Mouse (Mus musculus): ENCODE results near the gene Atg9b.
A peak's percentile ranks its signal among the peaks of the same experiment; 100 is the strongest.

Gene Atg9b

DNA sequence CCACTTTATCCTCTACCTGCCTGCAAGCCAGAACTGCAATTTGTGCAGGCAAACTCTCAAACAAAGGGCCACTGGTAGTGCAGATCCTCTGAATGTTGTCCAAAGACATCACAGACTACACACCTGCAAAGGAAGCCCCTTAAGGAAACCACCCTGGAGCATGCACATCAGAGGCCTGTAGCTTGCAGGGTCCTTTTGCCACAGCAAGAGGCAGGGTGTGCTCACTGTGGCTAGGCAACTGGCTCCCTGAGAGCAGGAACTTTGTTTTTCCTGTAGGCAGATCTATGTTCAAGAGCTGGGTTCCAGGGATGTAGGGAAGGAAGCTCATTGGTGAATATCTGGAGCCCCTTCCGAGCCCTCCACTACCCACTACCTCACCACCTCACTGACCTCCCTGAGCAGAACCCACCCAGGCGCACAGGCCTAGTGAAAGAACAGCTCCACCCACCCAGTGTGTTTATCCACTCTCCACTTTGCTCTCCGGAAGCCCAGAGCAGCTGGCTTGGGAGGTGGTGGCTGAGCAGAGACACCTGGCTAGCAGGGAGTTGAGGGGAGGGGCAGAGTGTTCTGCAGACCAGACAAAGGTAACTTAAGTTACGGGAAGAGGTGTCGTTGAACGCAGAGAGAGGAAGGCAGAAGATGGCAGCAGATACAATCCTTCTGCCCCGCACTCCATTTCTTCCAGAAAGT, 44.6 kb downstream of the Atg9b start:
- no peak for DNase-seq

DNA sequence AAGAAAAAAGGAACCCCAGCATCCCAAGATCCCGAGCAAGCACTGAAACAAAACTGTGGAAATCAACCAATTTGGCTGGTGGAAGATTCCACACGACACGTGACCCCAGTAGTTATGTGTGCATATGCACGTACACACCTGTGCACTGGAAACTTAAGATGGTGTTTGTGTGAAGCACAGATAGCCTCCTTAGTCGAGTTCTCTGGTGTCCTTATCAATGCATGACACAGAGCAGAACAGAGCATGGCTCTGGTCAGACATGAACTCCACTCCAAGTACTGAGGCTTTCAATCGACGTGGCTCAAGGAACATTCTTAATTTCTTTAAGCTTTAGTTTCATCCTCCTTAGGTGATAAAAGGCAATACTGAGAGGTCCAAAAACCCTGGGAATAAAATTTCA, 45.6 kb downstream of the Atg9b start:
- no peak for DNase-seq

DNA sequence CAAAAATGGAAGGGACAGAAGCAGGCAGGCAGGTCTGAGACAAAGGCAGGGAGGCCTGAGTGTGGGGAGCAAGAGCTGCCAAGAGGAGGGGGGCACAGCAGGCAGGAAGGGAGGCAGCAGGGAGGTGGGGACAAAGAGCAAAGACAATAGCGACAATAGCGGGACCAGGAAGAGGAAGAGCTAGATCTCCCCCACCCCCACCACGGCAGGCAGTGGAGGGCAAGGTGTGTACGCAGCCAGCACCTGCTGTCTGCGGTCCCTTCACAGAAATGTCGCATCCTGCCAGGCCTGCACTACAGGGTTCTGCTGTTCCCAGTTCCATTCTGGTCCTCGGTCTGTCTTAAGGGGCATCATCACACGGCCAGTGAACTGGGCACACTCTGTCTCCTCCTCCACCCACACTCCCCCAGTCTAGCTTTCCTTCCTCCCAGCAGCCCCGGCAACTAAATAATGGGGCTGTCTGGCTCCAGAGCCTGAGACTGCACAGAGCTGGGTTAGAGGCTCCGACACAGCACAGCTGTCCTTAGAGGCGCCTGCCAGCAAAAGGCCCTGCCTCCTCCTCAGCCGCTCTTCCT, 47.4 kb downstream of the Atg9b start:
- DNase-seq: peak; percentile 29 to 34

DNA sequence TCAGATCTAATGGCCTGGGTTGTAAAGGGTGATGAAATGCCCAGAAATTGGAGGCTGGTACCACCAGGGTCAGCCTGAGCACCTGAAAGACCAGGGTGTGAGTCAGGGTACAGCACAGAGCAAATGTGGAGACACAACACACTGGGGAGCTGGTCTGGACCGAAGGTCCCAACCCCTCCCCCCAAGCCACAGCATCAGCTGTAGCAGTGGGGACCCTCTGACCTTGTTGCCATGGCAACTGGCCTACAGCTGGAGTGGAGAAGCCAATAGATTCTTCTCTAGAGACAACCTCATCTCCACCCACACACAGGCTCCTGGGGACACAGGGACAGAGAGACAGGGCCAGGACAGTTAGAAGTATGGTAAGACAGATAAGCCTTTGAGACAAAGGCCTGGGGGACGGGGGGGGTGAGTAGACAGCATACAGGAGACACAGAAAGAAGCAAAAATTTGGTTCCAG, 47.9 kb downstream of the Atg9b start:
- DNase-seq: no peak

DNA sequence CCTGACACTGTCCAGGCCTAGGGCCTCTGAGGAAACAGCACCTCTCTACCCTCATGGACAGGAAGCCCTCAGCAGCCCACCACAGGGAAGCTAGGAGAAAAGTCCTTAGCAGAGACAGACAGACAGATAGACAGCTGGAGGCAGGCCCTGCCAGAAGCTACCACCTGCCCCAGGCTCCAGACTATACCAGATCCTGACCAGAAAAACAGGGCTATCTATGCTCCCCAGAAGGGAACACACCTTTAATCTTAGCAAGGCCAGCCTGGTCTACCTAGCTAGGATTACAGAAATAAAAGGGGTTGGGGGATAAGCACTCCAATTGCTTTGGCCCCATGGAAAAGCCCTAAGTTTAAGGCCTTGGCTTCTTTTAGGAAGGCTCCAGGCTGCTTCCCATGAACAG, 48.6 kb downstream of the Atg9b start:
- DNase-seq: no peak

DNA sequence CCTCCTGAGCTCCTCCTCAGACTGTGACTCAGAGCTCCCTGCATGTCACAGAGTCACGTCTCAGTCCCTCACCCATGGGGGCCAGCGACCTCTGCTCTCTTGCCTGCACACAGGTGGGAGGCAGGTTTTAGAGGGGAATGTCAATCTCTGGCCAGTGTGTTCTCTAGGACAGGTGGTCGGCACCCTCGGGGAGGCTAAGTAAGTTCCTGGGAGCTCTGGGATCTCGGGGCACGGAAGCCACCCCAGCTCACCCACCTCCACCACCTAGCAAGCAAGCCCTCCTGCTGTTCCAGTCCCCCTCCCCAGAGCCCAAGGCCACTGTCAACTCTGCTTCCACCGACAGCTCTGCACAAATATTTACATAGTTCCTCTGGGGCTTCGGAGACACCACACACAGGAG, 49.0 kb downstream of the Atg9b start:
- no peak for DNase-seq

DNA sequence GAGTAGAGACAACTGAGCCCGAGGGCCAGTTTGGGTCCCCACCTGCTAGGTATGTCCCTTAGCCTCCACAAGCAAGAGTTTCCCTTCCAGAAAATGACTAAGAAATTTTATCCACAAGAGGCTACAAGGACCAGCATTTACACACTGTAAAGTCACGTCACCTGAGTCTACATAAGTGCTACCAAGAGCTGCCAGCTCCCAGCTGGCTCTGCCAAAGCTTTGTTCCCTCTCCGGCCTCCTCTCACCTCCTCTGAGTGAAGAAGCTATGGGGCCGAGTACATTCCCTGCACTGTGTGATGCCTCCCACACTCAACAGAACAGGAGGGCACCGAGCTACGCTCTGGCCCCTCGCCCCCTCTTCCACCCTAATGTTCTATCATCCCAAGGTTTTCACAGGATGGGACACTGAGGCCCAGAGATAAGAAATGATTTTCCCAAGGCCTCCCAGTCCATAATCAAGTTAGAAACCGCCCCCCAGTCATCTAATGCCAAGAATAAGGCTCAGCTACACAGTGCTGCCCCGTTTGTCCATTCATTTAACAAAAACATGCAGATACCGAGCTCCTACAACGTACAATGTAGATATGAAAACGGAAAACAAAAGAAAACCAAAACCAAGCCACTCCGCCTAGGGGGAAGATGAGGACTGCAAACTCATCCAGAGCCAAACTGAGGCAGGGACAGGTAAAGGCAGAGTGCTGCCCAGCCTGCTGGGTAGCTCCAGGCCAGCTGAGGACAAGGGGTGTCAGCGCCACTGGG, 49.6 kb downstream of the Atg9b start:
- no peak for DNase-seq

DNA sequence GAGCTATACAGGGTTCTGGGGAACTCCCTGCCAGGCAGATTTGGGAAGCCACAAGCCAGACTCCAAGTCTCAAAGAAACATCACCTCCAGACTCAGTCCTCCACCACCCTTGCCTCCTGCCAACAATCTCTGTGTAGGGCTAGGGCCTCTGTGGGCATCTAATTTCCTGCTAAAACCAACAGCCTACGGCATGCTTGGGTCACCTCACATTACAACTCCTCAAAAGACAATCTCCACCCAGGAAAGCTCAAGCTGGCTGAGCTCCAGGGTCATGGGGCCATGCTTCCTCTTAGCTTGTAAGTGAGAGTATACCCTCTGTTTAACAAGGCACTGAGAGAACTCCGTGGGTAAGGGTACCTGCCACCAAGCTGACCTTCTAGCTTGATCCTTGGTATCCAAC, 54.1 kb downstream of the Atg9b start:
- peak in 1 of 2 experiments; percentile 29 for DNase-seq

DNA sequence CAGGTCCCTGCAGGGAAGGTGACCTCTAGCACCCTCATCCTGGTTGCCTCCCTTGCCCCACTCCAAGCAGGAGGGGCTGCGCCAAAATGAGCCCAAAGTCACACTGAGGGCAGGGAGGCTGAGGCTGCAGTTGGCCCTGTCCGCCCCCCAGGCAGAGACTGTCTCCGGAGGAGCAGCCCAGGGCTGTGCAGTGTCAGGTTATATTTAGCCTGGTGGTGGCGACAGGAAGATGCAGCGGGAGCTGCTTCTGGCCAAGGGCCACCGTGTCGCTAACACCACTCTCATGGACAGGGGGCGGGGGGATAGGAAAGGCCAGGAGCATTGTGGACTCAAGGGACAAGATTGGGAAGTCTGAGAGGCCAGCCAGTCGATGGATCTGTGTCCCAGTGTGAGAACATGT, 54.6 kb downstream of the Atg9b start:
- DNase-seq: peak; percentile 33 to 53

DNA sequence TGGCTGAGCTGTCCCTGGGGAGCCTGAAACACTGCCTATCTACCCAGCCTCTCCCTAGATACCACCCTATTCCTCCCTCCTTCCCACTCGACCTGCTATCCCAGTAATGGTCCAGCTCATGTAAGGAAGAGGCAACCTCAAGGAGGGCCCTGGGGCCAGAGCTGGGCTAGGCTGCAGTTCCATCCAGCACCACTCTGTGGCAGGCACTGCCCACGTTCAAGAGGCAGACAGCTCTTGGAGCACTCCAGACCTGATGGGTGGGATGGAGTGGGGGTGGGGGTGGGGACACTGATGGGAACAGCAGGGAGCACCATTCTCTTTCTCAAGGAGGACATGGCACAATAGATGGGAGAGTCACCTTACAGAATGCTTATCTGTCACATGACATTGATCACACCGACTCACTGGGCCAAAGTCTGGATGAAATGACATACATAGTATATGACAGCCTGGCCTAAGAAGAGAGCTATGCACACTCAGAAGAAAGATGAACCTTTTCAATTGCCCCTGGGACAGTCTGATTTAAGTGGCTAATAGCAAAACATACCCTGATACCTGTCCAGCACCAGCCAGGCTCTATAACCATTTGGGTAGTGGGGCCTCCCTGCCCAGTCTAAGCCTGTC, 55.9 kb downstream of the Atg9b start:
- peak in 1 of 2 experiments; percentile 74 for DNase-seq

DNA sequence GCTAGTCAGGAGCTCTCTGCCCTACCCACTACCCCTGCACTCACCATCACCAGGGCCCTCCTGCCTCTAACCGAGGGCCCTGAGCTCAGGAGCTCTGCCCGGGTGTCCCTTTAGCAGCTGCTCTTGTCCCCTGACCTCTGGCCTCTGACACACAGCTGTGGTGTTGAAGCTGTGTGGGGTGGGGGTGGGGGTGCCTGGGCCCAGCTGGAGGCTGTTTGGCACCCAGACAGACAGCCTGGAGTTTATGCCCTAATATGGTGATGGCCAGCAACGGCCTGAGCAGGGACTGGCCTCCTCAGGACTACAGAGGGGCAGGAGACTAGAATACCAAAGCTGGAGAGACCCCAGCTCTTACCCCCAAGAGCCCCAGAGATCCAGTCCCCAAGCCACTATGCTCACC, 57.2 kb downstream of the Atg9b start:
- DNase-seq: peak in 1 of 2 experiments; percentile 25
